Mouse (Mus musculus) E14TG2a.4 (cell line): ENCODE measurements at regions not wholly inside any gene's neighbourhood (a gene's known extent, or its start where the extent isn't known, plus 50 kb on each side); places are given as distances from the start of the nearest gene placed in this dataset.
A peak's percentile ranks its signal among the peaks of the same experiment; 100 is the strongest.
"Not testable (repeated sequence)": the region's sequence is repeated elsewhere in the genome, so short reads cannot be mapped to it uniquely, and the experiment has no call there.

Experiments used
- H3K27me3 ChIP-seq: 2 replicates; pipeline ENCODE4 v1.6.1; 2014; ENCODE audit warnings: low read length, control low read depth; ENCODE audit not compliant: insufficient read depth
- H3K36me3 ChIP-seq: 2 replicates; pipeline ENCODE4 v1.6.1; 2014; ENCODE audit warnings: low read length, control low read depth; ENCODE audit not compliant: insufficient read depth
- H3K4me1 ChIP-seq: replicated peaks from 2 replicates; pipeline ENCODE4 v1.6.1; 2014; ENCODE audit warnings: low read depth, low read length, control low read depth
- H3K4me3 ChIP-seq: replicated peaks from 2 replicates; pipeline ENCODE4 v1.5.1; 2014; ENCODE audit warnings: mild to moderate bottlenecking, low read length
- H3K9me3 ChIP-seq: 2 replicates; pipeline ENCODE4 v1.6.1; 2014; ENCODE audit warnings: low read length, control low read depth
- CTCF ChIP-seq: conservative IDR thresholded peaks from 2 replicates; pipeline ENCODE4 v1.5.1; 2014; ENCODE audit warnings: low read length
- NANOG ChIP-seq: IDR thresholded peaks from 2 replicates; pipeline ENCODE4 v1.6.1; 2014; ENCODE audit warnings: borderline replicate concordance, low read length, mixed read lengths
- POU5F1 ChIP-seq: IDR thresholded peaks from 2 replicates; pipeline ENCODE4 v1.6.1; 2014; ENCODE audit warnings: low read length, borderline replicate concordance

DNA sequence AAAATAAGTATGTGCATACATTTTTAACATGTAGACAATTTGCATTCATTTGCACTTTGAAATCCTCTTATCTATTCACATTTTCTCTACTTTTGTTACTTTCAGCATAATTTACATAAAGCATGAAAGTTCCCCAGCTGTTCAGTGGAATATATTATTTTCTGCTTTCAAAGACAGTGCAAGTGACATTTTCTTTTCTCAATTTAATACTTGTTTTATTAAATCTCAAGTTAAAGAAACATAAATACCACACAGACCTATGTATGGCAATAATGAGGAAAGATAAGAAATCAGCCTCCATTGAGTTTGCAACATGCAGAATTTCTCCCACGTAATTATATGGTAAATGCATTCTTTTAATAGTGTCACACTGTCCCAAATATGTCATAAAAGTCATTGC is 1168.1 kb upstream of the Gje1 start:
- Histone ChIP-seq H3K27me3 (no peaks in the 10 kb centered on the region), H3K36me3 (no peaks in the 10 kb centered on the region), H3K4me1 (no peaks in the 10 kb centered on the region), H3K4me3 (no peak overlapping the region), H3K9me3 (no peaks in the 10 kb centered on the region)
- TF ChIP-seq POU5F1 = no peak
- no peak for TF ChIP-seq CTCF
- no peak for TF ChIP-seq NANOG

DNA sequence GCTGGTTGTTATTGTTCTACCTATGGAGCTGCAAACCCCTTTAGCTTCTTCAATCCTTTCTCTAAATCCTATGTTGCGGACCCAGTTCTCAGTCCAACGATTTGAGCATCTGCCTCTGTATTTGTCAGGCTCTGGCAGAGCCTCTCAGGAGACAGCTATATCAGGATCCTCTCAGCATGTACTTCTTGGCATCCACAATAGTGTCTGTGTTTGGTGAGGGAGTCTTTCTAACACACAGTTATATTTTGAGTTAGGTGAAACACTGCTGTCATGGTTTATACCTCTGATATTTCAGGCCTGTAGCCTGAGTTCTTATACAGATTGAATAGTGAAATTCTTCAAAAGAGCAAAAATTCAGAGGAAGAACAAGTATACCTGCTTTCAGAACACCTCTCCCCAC is 1150.0 kb upstream of the Gje1 start:
- no peaks in the 10 kb centered on the region for H3K36me3 ChIP-seq
- no peaks in the 10 kb centered on the region for H3K27me3 ChIP-seq
- H3K4me1 ChIP-seq = no peaks in the 10 kb centered on the region
- TF ChIP-seq POU5F1 (no peak), NANOG (no peak), CTCF (no peak)
- no peaks in the 10 kb centered on the region for H3K9me3 ChIP-seq
- H3K4me3 ChIP-seq = no peak overlapping the region

DNA sequence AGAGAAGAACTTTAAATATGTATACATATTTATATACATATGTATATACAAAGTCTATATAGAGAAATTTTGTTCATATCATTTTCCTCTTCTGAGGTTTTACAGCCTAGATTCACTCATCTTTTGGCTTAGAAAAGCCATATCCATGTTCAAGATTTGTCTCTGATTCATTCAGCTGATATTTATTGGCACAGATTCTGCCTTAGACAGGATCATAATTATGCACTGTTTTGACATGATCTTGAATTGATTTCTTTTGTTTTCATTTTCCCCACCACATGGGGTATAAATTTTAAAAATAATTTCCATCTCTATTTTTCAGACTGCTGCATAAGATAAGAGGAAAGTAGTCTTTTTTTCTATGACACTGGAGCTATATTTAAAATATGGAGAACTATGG is 1148.9 kb upstream of the Gje1 start:
- Histone ChIP-seq H3K4me3 (no peak overlapping the region), H3K9me3 (no peaks in the 10 kb centered on the region), H3K36me3 (no peaks in the 10 kb centered on the region), H3K4me1 (no peaks in the 10 kb centered on the region), H3K27me3 (no peaks in the 10 kb centered on the region)
- TF ChIP-seq CTCF = no peak
- no peak for TF ChIP-seq POU5F1
- no peak for TF ChIP-seq NANOG

DNA sequence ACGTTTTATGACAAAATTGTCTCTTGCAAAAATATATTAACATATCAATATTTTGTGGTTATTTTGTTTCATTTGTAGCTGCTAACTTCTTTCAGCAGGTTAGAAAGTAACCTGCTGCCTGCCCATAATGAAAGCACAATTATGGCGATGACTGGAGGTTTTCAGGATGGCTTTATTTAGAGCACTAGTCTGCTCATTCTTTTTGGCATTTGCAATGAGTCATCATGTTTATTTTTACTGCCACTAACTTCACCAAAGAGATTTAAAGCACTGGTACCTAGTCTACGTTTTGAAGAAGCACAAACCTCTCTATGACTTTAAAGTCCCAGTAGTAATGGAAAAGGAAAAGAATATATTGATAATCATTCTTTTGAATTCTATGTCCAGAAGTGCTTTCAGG is 1123.4 kb upstream of the Gje1 start:
- H3K27me3 ChIP-seq = no peaks in the 10 kb centered on the region
- TF ChIP-seq POU5F1 (no peak), CTCF (no peak), NANOG (no peak)
- no peak overlapping the region for H3K4me3 ChIP-seq
- no peaks in the 10 kb centered on the region for H3K36me3 ChIP-seq
- no peaks in the 10 kb centered on the region for H3K4me1 ChIP-seq
- H3K9me3 ChIP-seq = no peaks in the 10 kb centered on the region

- Histone ChIP-seq H3K27me3 (no peaks in the 10 kb centered on the region), H3K4me1 (no peaks in the 10 kb centered on the region), H3K9me3 (no peaks in the 10 kb centered on the region), H3K4me3 (no peak overlapping the region), H3K36me3 (no peaks in the 10 kb centered on the region)
- TF ChIP-seq NANOG = no peak
Measured at GRCm38 (mm10) chr10:15832338-15832737, 1114.3 kb upstream of the Gje1 start.

DNA sequence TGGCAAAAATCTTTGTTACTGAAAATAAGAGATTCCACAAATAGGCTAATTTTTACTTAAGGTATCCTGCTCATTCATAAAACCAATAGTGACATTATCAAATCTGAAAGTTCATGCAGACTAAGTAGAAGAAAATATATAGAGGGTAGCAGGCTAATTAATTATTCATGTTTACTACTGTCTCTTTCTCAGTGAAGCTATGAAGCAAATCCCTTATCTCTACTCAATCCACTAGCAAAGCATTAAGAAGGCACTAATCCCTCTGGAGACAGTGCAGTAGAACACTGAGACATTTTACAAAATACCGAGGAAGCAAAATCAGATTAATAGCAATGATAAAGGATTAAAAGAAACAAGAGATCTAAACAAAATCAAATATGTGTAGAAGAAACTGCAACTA is 1107.4 kb upstream of the Gje1 start:
- Histone ChIP-seq H3K36me3 (no peaks in the 10 kb centered on the region), H3K4me1 (no peaks in the 10 kb centered on the region), H3K4me3 (no peak overlapping the region), H3K9me3 (no peaks in the 10 kb centered on the region), H3K27me3 (no peaks in the 10 kb centered on the region)
- TF ChIP-seq POU5F1 (no peak), CTCF (no peak), NANOG (no peak)

DNA sequence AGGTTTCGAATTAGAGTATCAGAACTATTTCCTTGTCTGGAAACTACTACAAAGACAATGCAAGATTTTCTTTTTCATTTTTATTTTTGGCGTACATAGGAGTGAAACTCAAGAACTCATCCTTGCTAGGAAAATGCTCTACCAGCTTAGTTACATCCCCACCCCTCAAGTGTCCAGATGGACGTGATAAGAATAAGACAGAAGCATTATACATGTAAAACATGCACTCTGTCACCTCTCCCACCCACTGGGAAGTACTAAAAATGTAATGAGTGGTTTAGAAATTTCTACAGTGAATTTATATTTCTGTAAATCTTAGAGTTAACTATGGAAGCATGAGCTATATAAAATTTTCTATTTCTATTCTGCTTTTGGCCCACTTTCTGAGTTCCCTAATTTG is 1089.3 kb upstream of the Gje1 start:
- Histone ChIP-seq H3K27me3 (no peaks in the 10 kb centered on the region), H3K4me3 (no peak overlapping the region), H3K9me3 (no peaks in the 10 kb centered on the region), H3K36me3 (no peaks in the 10 kb centered on the region), H3K4me1 (no peaks in the 10 kb centered on the region)
- TF ChIP-seq NANOG (no peak), POU5F1 (no peak), CTCF (no peak)

- no peaks in the 10 kb centered on the region for H3K27me3 ChIP-seq
- no peaks in the 10 kb centered on the region for H3K9me3 ChIP-seq
- TF ChIP-seq NANOG (no peak), POU5F1 (no peak), CTCF (no peak)
- no peak overlapping the region for H3K4me3 ChIP-seq
- no peaks in the 10 kb centered on the region for H3K4me1 ChIP-seq
- no peaks in the 10 kb centered on the region for H3K36me3 ChIP-seq
Measured at GRCm38 (mm10) chr10:15805791-15806190, 1087.8 kb upstream of the Gje1 start.

DNA sequence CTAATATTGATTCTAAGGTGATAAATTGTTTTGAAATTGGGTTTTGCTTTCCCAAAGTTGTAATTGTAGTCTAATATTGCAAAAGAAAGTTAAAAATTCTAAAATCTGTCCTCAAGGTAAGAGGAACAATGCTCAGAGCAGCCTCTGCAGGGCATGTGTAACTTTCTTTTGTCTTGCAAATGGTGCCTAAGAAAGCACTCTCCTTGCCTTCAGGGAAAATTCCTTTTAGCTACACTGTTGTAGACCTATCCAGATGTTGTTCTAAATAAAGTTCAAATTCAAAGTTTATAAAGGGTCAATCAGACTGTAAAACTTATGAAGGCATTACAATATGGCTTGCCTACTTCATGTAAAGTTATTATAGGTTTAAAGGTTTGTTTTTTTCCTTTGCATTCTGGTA is 1075.2 kb upstream of the Gje1 start:
- H3K4me3 ChIP-seq = not testable (repeated sequence)

GRCm38 (mm10) chr10:15791473-15792269 is 1073.7 kb upstream of the Gje1 start:
- TF ChIP-seq NANOG (peak; percentile 91), POU5F1 (no peak), CTCF (no peak)
- H3K27me3 ChIP-seq = no peaks in the 10 kb centered on the region
- H3K36me3 ChIP-seq = no peaks in the 10 kb centered on the region
- peaks cover 14% of the 10 kb centered on the region; the same call in 1 of the 2 replicates for H3K4me1 ChIP-seq
- H3K9me3 ChIP-seq = no peaks in the 10 kb centered on the region
- peak overlapping the region; percentile 26; the same call in 1 of the 2 replicates for H3K4me3 ChIP-seq

More for the DNA sequence above, 1075.2 kb upstream of the Gje1 start:
- H3K9me3 ChIP-seq, H3K36me3 ChIP-seq, H3K27me3 ChIP-seq: not testable (repeated sequence)
- H3K4me1 ChIP-seq = peaks cover 13% of the 10 kb centered on the region; the same call in 1 of the 2 replicates
